Mouse (Mus musculus) urinary bladder, adult 2 months (tissue): ENCODE measurements around the gene Alpl. TPM values are rescaled to one million over a fixed set of nuclear protein-coding genes. Genes with fewer than 3 reads are reported as not detected.

Experiments used
- DNase-seq: peaks from one replicate; pipeline ENCODE4 v3.0.0; 2022; ENCODE audit warnings: low spot score
- polyA plus RNA-seq: library from polyadenylated mRNA; depleted of rRNA; stranded (reverse); fragments of >200 nt; gene quantifications from 2 replicates; pipeline ENCODE4 v1.2.3, GENCODE M21; 2012

Gene Alpl
- polyA plus RNA-seq, 1 experiment = 96.6 TPM

- DNase-seq = no peak
These were observed 25.1 kb downstream of the Alpl start for GRCm38 (mm10) chr4:137770901-137771612.

- DNase-seq = no peak
These were observed 26.5 kb downstream of the Alpl start for GRCm38 (mm10) chr4:137769635-137770034.

- DNase-seq = no peak
These were observed 27.4 kb downstream of the Alpl start for GRCm38 (mm10) chr4:137768831-137769230.

GRCm38 (mm10) chr4:137768381-137768780 is 27.8 kb downstream of the Alpl start:
- no peak for DNase-seq

DNA sequence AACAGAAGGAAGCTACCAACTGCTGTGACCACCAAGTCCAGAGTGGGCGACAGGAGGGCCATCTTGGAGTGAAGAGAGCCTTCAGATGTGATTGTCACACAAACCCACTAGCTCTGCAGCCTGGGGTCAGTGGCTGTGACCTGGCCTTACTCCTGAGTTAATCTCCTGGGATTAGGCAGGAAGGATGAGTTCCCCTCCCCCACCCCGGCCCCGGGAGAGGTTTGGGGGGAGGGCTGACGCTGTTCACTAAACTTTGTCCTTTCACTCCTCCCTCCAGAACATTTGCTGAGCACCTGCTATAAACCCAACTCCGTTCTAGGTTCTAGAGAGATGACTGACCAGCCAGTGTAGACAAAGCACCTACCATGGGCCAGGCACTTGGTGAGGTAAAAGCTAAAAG is 29.8 kb downstream of the Alpl start:
- no peak for DNase-seq

DNA sequence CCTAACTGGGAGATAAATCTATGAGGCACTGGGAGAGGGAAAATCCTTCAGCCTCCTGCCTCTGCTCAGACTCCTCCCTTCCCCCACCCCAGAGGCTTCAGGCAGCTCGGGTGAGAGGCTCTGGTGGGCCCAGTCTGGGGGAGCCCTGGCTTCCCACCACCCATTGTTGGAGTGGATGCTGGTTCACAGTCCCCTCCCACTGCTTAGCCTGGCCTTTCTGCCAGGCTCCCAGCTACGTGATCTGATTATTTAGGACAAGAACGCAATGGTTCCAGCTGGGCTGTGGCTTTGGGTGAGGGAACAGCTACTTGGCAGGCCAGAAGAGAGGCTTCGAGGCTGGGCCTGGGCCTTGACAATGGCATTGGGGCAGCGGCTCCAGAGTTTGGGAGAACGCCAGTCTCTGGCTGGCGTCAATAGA is 30.6 kb downstream of the Alpl start:
- no peak for DNase-seq

DNA sequence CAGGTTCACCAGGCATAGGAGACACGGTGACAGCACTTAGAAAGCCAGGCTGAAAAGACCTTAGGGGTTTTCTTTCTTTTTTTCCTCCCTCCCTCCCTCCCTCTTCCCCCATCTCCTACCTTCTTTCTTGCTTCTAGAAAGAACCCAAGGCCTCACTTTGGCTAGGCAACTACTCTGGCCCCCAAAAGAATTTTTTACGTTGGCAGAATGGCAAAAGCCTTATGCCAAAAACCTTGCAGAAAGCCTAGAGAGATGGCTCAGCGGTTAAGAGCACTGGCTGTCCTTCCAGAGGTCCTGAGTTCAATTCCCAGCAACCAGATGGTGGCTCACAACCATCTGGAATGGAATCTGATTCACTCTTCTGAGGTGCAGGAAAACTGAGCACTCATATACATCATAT is 31.6 kb downstream of the Alpl start:
- DNase-seq = no peak

GRCm38 (mm10) chr4:137763920-137764495 is 32.2 kb downstream of the Alpl start:
- no peak for DNase-seq

DNA sequence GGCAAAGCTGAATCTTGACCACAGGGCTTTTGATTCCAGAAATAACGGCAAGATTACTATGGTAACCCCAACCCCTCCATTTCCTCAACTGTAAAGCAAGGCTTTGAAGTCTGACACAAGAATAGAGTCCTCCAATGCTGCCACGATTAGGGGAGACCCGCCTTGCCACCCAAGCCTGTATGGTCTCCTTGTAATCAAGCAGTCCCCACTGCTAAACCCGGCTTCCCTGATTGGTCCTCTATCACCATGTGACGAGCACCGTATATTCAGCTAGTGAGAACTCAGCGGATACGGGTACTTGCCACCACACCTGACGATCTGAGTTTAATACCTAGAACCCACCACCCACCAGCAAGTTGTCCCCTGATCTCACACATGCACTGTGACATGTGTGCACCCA is 33.3 kb downstream of the Alpl start:
- DNase-seq = no peak

DNA sequence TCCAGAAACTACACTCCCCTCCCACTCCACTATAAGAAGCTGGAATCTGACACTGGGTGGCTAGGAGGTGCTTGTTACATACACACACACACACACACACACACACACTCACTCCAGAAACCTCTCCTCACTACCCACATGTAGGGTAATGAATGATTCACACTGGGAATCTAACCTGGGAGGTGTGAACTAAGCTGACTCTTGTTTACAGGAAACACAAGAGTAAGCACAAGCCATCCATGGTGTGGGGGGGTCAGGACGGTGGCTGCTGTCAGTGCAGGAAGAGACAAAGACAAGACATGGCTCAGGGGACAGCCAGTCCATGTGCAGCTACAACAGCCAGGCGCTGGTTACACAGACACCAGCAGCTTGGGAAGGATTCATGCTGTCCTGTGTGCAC is 41.7 kb downstream of the Alpl start:
- DNase-seq = no peak

- DNase-seq = no peak
These were observed 43.0 kb downstream of the Alpl start for GRCm38 (mm10) chr4:137753199-137753598.

DNA sequence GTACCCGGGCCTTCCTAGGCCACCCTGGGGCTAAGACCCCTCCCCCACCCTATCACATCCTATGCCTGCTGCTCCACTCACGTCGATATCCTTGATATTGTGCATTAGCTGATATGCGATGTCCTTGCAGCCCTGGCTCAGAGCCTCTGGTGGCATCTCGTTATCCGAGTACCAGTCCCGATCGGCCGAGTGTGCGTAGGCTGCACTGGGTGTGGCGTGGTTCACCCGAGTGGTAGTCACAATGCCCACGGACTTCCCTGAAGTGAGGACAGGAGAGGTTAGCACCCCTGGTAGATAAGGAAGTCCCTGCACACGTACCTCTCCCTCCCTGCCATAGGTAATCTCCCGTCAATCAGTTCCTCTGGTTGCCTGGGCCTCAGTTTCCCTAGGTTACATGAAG is 43.7 kb downstream of the Alpl start:
- no peak for DNase-seq

GRCm38 (mm10) chr4:137751717-137752116 is 44.5 kb downstream of the Alpl start:
- no peak for DNase-seq

GRCm38 (mm10) chr4:137751310-137751709 is 44.9 kb downstream of the Alpl start:
- DNase-seq = no peak

DNA sequence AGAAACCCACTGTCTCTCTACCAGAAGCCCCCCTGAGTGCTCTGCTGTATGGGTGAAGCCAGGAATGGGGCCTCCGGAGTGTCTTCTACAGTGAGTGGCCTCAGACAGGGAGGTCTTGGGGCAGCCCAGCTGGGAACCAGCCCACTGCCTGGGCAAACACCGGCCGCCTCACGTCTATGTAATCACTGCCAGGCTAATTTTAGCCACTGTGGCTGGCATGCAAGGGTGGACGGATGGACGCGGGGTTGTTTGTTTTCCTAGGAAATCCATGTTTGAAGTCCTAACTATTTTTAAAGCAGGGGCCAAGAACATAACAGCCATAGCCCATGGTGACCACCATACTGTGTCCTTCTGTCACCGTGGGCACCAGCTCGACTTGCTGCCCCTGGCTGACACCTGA is 46.1 kb downstream of the Alpl start:
- no peak for DNase-seq

- DNase-seq = no peak
These were observed 46.5 kb downstream of the Alpl start for GRCm38 (mm10) chr4:137749680-137750079.

DNA sequence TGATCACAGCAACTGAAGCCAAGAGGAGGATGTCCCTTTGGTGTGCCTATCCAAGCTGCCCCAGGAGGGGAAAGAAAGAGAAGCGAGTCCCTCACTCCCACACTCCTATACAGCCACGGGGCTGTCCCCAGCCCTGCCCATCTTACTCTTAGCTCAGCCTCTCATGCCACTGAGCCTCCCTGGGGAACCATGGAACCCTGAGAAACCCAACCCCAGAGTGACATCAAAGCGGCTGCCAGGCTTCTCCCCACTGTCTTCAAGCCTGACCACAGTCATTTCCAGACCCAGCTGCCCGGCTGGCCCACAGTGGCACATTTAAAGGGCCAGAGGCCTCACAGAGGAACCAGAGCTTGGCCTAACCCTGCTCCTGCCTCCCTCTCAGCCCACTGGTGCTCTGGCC is 47.5 kb downstream of the Alpl start:
- DNase-seq = no peak

GRCm38 (mm10) chr4:137747590-137747989 is 48.6 kb downstream of the Alpl start:
- DNase-seq = no peak

GRCm38 (mm10) chr4:137747091-137747490 is 49.1 kb downstream of the Alpl start:
- DNase-seq = no peak

DNA sequence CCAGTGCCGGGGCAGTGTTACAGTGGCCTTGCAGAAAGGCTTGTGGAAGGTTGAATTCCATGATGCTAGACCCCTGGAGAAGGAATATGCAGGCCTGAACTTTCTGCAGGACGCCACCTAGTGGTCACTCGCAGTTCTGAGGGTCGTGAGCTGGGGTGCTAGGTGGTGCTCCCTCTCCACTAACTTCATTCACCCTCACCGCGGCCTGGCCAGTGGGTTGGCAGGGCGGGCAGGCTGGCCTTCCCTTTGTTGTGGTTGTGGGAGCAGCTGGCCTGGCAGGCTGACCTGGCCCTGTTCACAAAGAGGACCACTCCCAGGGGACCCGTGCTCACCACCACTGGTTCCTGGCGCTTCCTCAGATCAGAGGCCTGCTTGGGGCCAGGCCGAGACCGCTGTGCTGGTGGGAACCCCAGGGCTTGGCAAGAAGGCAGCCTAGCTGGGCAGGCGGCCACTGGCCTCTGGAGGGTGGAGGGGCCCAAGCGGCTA is 51.7 kb downstream of the Alpl start:
- no peak for DNase-seq

DNA sequence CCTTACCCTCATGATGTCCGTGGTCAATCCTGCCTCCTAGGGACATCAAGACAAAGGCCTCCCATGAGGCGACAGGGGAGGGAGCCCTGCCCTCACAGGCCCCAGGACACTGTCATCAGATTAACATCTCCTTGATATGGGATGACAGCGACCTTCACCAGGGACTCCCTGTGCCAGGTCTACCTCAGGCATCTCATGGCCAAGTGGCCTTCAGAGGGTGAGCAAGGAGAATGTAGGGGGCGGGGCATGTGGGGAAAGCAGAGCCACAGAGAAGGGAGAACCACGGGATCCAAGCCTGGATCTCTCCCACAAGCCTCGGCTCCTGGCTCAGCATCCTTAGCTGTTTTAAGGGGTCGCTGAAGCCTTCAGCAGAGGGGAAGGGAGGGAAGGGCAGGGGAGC is 52.4 kb downstream of the Alpl start:
- DNase-seq = no peak

- no peak for DNase-seq
These were observed 55.8 kb downstream of the Alpl start for GRCm38 (mm10) chr4:137740350-137740749.

DNA sequence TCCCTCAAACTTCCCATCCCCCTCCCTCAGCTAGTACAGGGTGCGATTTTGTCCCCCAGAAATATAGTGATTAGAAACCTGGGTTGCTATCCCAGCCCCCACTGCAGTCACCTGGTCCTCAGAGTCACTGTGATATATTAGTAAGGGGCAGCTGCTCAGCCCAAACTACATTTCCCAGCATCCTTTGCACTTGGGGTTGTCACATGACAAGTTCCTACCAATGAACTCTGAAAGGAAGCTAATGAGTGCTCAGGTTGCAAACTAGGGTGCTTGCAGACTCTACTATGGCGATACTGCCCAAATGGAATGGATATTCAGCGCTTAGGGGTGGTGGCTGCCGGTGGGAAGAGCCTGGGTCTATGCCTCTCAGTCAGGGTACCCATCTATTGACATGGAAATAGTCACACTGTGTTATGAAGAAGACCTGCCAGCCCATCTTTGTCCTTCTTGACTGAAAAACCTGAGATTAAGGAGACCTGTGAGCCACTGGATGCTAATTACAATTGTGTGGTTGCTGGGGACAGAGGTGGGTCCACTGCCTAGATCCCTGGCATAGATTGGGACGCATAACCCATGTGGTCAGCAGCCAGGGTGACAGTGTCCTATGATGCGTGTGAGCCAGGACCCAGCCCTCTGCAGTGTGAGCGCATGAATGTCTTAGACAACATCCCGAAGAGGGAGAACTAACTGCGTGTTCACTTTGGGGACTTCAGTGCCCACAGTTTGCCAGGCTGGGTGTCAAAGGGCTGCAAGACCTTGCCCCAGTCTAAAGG is 56.8 kb downstream of the Alpl start:
- DNase-seq = no peak
